Mouse (Mus musculus) erythroblast, embryonic 14.5 days (primary cell): ENCODE measurements around the gene Senp7.

Experiments
- GATA1 ChIP-seq: IDR thresholded peaks from 2 replicates; pipeline ENCODE4 v1.6.1; 2012; ENCODE audit warnings: low read length, inconsistent platforms, mixed read lengths
- TAL1 ChIP-seq: IDR thresholded peaks from 3 replicates; pipeline ENCODE4 v1.6.1; 2012; ENCODE audit warnings: low read length, inconsistent platforms, mixed read lengths

DNA sequence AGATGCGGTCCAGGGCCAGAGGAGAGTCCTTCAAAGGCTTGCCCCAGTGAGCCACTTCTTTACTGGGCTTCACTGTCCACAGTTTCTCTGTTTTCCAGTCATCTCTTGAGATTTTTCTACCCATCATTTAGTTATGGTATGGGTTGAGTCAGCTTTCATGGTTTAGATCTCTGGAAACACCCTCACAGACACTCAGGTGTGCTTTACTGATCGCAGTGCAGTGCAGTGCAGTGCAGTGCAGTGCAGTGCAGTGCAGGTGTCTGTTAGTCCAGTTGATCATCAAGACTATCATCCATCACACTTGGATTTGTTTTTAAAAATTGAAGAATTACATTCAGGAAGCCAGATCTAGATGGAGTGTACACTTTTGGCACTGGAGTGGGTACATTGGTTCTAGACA lies 38.2 kb downstream of the Senp7 start:
- TF ChIP-seq TAL1: no peak
- no peak for TF ChIP-seq GATA1
